ENCODE assay signal across 8 mouse cellular contexts in genomic region chr12:72763156-72763555, GRCm38 (mm10). TPM values are rescaled to one million over a fixed set of nuclear protein-coding genes. Genes with fewer than 3 reads are reported as not detected.
DNase-seq lines count a peak whose midpoint lies in the region; ATAC-seq lines count a peak whose summit lies in the region.

No protein-coding gene starts in this region.

- H3K9ac ChIP-seq in embryonic facial prominence, embryonic 13.5 days = no peak overlapping the region
- H3K9ac ChIP-seq in hindbrain, embryonic 16.5 days (ENCODE audit: low read depth, low read length) = no peak overlapping the region
- 0 out of 2 replicates have a peak overlapping the region, but pooled peaks have one; percentile 8 for H3K9ac ChIP-seq in midbrain, embryonic 15.5 days

- no peaks in the 10 kb centered on the region for H3K9me3 ChIP-seq in embryonic facial prominence, embryonic 13.5 days
- H3K9me3 ChIP-seq in hindbrain, embryonic 16.5 days (ENCODE audit: control insufficient read depth, low read length) = no peaks in the 10 kb centered on the region
- no peaks in the 10 kb centered on the region for H3K9me3 ChIP-seq in midbrain, embryonic 15.5 days

- H3K4me2 ChIP-seq in embryonic facial prominence, embryonic 13.5 days = peak overlapping the region; percentile 71
- H3K4me2 ChIP-seq in hindbrain, embryonic 16.5 days (ENCODE audit: low read length) = peak overlapping the region; percentile 73
- peak overlapping the region; percentile 58 for H3K4me2 ChIP-seq in midbrain, embryonic 15.5 days

- H3K36me3 ChIP-seq in embryonic facial prominence, embryonic 13.5 days = no peaks in the 10 kb centered on the region
- no peaks in the 10 kb centered on the region for H3K36me3 ChIP-seq in hindbrain, embryonic 16.5 days (ENCODE audit: control insufficient read depth, insufficient read depth, low read length)
- H3K36me3 ChIP-seq in midbrain, embryonic 15.5 days (replicated peaks) = no peaks in the 10 kb centered on the region

- no peak overlapping the region for H3K27ac ChIP-seq in embryonic facial prominence, embryonic 13.5 days
- no peak overlapping the region for H3K27ac ChIP-seq in hindbrain, embryonic 16.5 days (ENCODE audit: low read depth, low read length)
- H3K27ac ChIP-seq in midbrain, embryonic 15.5 days = no peak overlapping the region

- no peak overlapping the region for H3K4me3 ChIP-seq in embryonic facial prominence, embryonic 13.5 days
- H3K4me3 ChIP-seq in hindbrain, embryonic 16.5 days (ENCODE audit: low read length) = 0 out of 2 replicates have a peak overlapping the region, but pooled peaks have one; percentile 11
- peak overlapping the region; percentile 0; the same call in 1 of the 2 replicates for H3K4me3 ChIP-seq in midbrain, embryonic 15.5 days

- peaks cover 15% of the 10 kb centered on the region for H3K4me1 ChIP-seq in embryonic facial prominence, embryonic 13.5 days
- peaks cover 16% of the 10 kb centered on the region for H3K4me1 ChIP-seq in hindbrain, embryonic 16.5 days (ENCODE audit: control insufficient read depth, insufficient read depth, low read depth, low read length)
- peaks cover 28% of the 10 kb centered on the region for H3K4me1 ChIP-seq in midbrain, embryonic 15.5 days

- ATAC-seq in embryonic facial prominence, embryonic 13.5 days (ENCODE audit: insufficient number of reproducible peaks, insufficient read depth, low FRiP score, low TSS enrichment, low read depth) = no peak
- no peak for ATAC-seq in hindbrain, embryonic 16.5 days
- ATAC-seq in midbrain, embryonic 15.5 days (replicated peaks) = no peak

- DNase-seq in kidney, adult 9 months = peak; percentile 53
- DNase-seq in kidney, postnatal 25 days = no peak
- no peak for DNase-seq in left cerebral cortex, postnatal 25 days (ENCODE audit: low spot score in 2 of 2)
- no peak for DNase-seq in yolk sac, embryonic 10.5 days (ENCODE audit: low spot score)
- no peak for DNase-seq in urinary bladder, postnatal 14 days (ENCODE audit: low spot score)

- no peaks in the 10 kb centered on the region for H3K27me3 ChIP-seq in embryonic facial prominence, embryonic 13.5 days
- H3K27me3 ChIP-seq in hindbrain, embryonic 16.5 days (replicated peaks; ENCODE audit: control insufficient read depth, insufficient read depth, low read length) = no peaks in the 10 kb centered on the region
- no peaks in the 10 kb centered on the region for H3K27me3 ChIP-seq in midbrain, embryonic 15.5 days (replicated peaks)

- WGBS in embryonic facial prominence, embryonic 13.5 days = 31% methylated on average over 1 of the region's 1 CpGs
- 50% methylated on average over 1 of the region's 1 CpGs for WGBS in hindbrain, embryonic 16.5 days
- WGBS in midbrain, embryonic 15.5 days = 36% methylated on average over 1 of the region's 1 CpGs

- intact Hi-C loops in left cerebral cortex, postnatal 25 days (cut with DNase I) = no loop called here

RNA-seq across cellular contexts. Expression of gene Ppm1a, which starts 5.9 kb away (rescaled TPM):
- 46.6 and 54.8 TPM in 2 replicates for polyA plus RNA-seq in embryonic facial prominence, embryonic 13.5 days (2015; fragmentation: Nextera tagmentation; extraction: Ambion mirVana)
- 25.7 and 47.5 TPM in 2 replicates for polyA plus RNA-seq in hindbrain, embryonic 16.5 days (2015; fragmentation: Nextera tagmentation; extraction: Ambion mirVana)
- 57.2 and 62.3 TPM in 2 replicates for polyA plus RNA-seq in midbrain, embryonic 15.5 days (2015; fragmentation: Nextera tagmentation; extraction: Ambion mirVana)
- 100 to 1,000 TPM; 318 to 320 TPM for total RNA-seq in left cerebral cortex, postnatal 25 days (2021)
